Mouse (Mus musculus): ENCODE results near the gene Rrm1. TPM values are rescaled to one million over a fixed set of nuclear protein-coding genes. Genes with fewer than 3 reads are reported as not detected.

The Rrm1 gene
- polyA plus RNA-seq, 1 experiment from 2014 or later, result 261 TPM

GRCm38 (mm10) chr7:102516261-102517050, 75.0 kb downstream of the Rrm1 start:
- Histone ChIP-seq H3K9me3 (ENCODE audit: control insufficient read depth, low read length) (no peaks in the 10 kb centered on the region), H3K36me3 (ENCODE audit: control insufficient read depth, insufficient read depth, low read length) (no peaks in the 10 kb centered on the region), H3K9ac (ENCODE audit: low read length) (no peak overlapping the region), H3K4me2 (ENCODE audit: low read depth, severe bottlenecking) (no peak overlapping the region), H3K4me1 (ENCODE audit: control insufficient read depth, insufficient read depth, low read length) (no peaks in the 10 kb centered on the region), H3K27ac (replicated peaks; ENCODE audit: low read depth, low read length) (no peak overlapping the region), H3K27me3 (ENCODE audit: control insufficient read depth, insufficient read depth, low read length) (peaks cover 3% of the 10 kb centered on the region; the same call in 1 of the 2 replicates), H3K4me3 (ENCODE audit: low read depth, low read length) (no peak overlapping the region)
- DNase-seq (ENCODE audit: low spot score) (no peak), ATAC-seq (ENCODE audit: insufficient number of reproducible peaks, low FRiP score, low TSS enrichment, low read depth) (no peak)
- WGBS, result 72% methylated on average over 10 of the region's 10 CpGs

- DNase-seq (ENCODE audit: low spot score), result no peak
- no peak for ATAC-seq (ENCODE audit: insufficient number of reproducible peaks, low FRiP score, low TSS enrichment, low read depth)
- no peaks in the 10 kb centered on the region for H3K36me3 ChIP-seq (ENCODE audit: control insufficient read depth, insufficient read depth, low read length)
Measured at GRCm38 (mm10) chr7:102517051-102517335, 75.5 kb downstream of the Rrm1 start.

More at GRCm38 (mm10) chr7:102517051-102517335, 75.5 kb downstream of the Rrm1 start:
- Histone ChIP-seq H3K4me2 (ENCODE audit: low read depth, severe bottlenecking) (no peak overlapping the region), H3K27me3 (ENCODE audit: control insufficient read depth, insufficient read depth, low read length) (peaks cover 3% of the 10 kb centered on the region; the same call in 1 of the 2 replicates), H3K9me3 (ENCODE audit: control insufficient read depth, low read length) (no peaks in the 10 kb centered on the region), H3K27ac (replicated peaks; ENCODE audit: low read depth, low read length) (no peak overlapping the region), H3K4me1 (ENCODE audit: control insufficient read depth, insufficient read depth, low read length) (no peaks in the 10 kb centered on the region), H3K9ac (ENCODE audit: low read length) (no peak overlapping the region), H3K4me3 (ENCODE audit: low read depth, low read length) (no peak overlapping the region)
- WGBS, result 90% methylated on average over 2 of the region's 2 CpGs

Other genes starting within 250 kb of the Rrm1 start
- 53.7 and 55.2 TPM in 2 replicates for gene Nup98, start 231.5 kb upstream of the Rrm1 start, polyA plus RNA-seq (2014; fragmentation: Nextera tagmentation; extraction: Ambion mirVana)
- 73.7 and 78.3 TPM in 2 replicates for gene Pgap2, start 231.5 kb upstream of the Rrm1 start, polyA plus RNA-seq (2014; fragmentation: Nextera tagmentation; extraction: Ambion mirVana)
- gene Rhog, start 185.6 kb upstream of the Rrm1 start, polyA plus RNA-seq (2014; fragmentation: Nextera tagmentation; extraction: Ambion mirVana), result 54.4 and 58.7 TPM in 2 replicates
- 14.2 and 15.8 TPM in 2 replicates for gene Stim1, start 173.9 kb upstream of the Rrm1 start, polyA plus RNA-seq (2014; fragmentation: Nextera tagmentation; extraction: Ambion mirVana)
- 0.23 and 0.56 TPM in 2 replicates for gene Olfr543, start 40.0 kb downstream of the Rrm1 start, polyA plus RNA-seq (2014; fragmentation: Nextera tagmentation; extraction: Ambion mirVana)
- gene Olfr544, start 46.6 kb downstream of the Rrm1 start, polyA plus RNA-seq (2014; fragmentation: Nextera tagmentation; extraction: Ambion mirVana), result 0.05 and 0.09 TPM in 2 replicates
- gene Olfr545, start 57.9 kb downstream of the Rrm1 start, polyA plus RNA-seq (2014; fragmentation: Nextera tagmentation; extraction: Ambion mirVana), result 0.39 TPM in 1 of 2 replicates, not detected in the other
- not detected in 2 replicates for gene Olfr547, start 93.1 kb downstream of the Rrm1 start, polyA plus RNA-seq (2014; fragmentation: Nextera tagmentation; extraction: Ambion mirVana)
- gene Olfr548-ps1, start 99.2 kb downstream of the Rrm1 start, polyA plus RNA-seq (2014; fragmentation: Nextera tagmentation; extraction: Ambion mirVana), result not detected in 2 replicates
- not detected in 2 replicates for gene Olfr549, start 108.2 kb downstream of the Rrm1 start, polyA plus RNA-seq (2014; fragmentation: Nextera tagmentation; extraction: Ambion mirVana)
- 0.13 and 0.95 TPM in 2 replicates for gene Trim21, start 123.8 kb downstream of the Rrm1 start, polyA plus RNA-seq (2014; fragmentation: Nextera tagmentation; extraction: Ambion mirVana)
- gene Olfr550, start 129.7 kb downstream of the Rrm1 start, polyA plus RNA-seq (2014; fragmentation: Nextera tagmentation; extraction: Ambion mirVana), result not detected in 2 replicates
- not detected in 2 replicates for gene Olfr551, start 150.2 kb downstream of the Rrm1 start, polyA plus RNA-seq (2014; fragmentation: Nextera tagmentation; extraction: Ambion mirVana)
- not detected in 2 replicates for gene Olfr552, start 156.1 kb downstream of the Rrm1 start, polyA plus RNA-seq (2014; fragmentation: Nextera tagmentation; extraction: Ambion mirVana)
- not detected in 2 replicates for gene Olfr553, start 176.5 kb downstream of the Rrm1 start, polyA plus RNA-seq (2014; fragmentation: Nextera tagmentation; extraction: Ambion mirVana)
- not detected in 2 replicates for gene Olfr554, start 196.7 kb downstream of the Rrm1 start, polyA plus RNA-seq (2014; fragmentation: Nextera tagmentation; extraction: Ambion mirVana)
- gene Olfr555, start 217.1 kb downstream of the Rrm1 start, polyA plus RNA-seq (2014; fragmentation: Nextera tagmentation; extraction: Ambion mirVana), result not detected in 2 replicates
- not detected in 2 replicates for gene Olfr556, start 223.2 kb downstream of the Rrm1 start, polyA plus RNA-seq (2014; fragmentation: Nextera tagmentation; extraction: Ambion mirVana)
- 12.9 and 13.6 TPM in 2 replicates for gene Trim68, start 245.6 kb downstream of the Rrm1 start, polyA plus RNA-seq (2014; fragmentation: Nextera tagmentation; extraction: Ambion mirVana)